In genomic region chr9:79716909-79717835, GRCm38 (mm10) we compare ENCODE assay signal across 8 mouse cellular contexts. TPM values are rescaled to one million over a fixed set of nuclear protein-coding genes. Genes with fewer than 3 reads are reported as not detected.
DNase-seq lines count a peak whose midpoint lies in the region; ATAC-seq and TF ChIP-seq lines count a peak whose summit lies in the region.

No protein-coding gene starts in this region.

- no peak for TF ChIP-seq POLR2A in thymus, adult 2 months (IDR thresholded peaks at IDR 0.05; ENCODE audit: control insufficient read depth, extremely low read depth, insufficient read depth, low read length, poor library complexity)

- 14% methylated on average over 23 of the region's 23 CpGs for WGBS in thymus, adult 2 months
- WGBS in intestine, embryonic 16.5 days: 11% methylated on average over 23 of the region's 23 CpGs
- 11% methylated on average over 23 of the region's 23 CpGs for WGBS in limb, embryonic 10.5 days
- 7% methylated on average over 23 of the region's 23 CpGs for WGBS in midbrain, embryonic 13.5 days

- H3K9ac ChIP-seq in intestine, embryonic 16.5 days (ENCODE audit: low read depth, low read length): peak overlapping the region; percentile 76
- 0 out of 2 replicates have a peak overlapping the region, but pooled peaks have one; percentile 21 for H3K9ac ChIP-seq in midbrain, embryonic 13.5 days (replicated peaks)

- H3K4me2 ChIP-seq in intestine, embryonic 16.5 days (ENCODE audit: low read depth, low read length): peak overlapping the region; percentile 86
- peak overlapping the region; percentile 96 for H3K4me2 ChIP-seq in midbrain, embryonic 13.5 days (replicated peaks)

- no peak overlapping the region for H3K27ac ChIP-seq in thymus, adult 2 months (ENCODE audit: control insufficient read depth, insufficient read depth, low read length)
- peak overlapping the region; percentile 83 for H3K27ac ChIP-seq in intestine, embryonic 16.5 days (ENCODE audit: low read length)
- peak overlapping the region; percentile 87 for H3K27ac ChIP-seq in limb, embryonic 10.5 days
- no peak overlapping the region for H3K27ac ChIP-seq in midbrain, embryonic 13.5 days

- no peak for TF ChIP-seq CTCF in thymus, adult 2 months (IDR thresholded peaks at IDR 0.05; ENCODE audit: borderline replicate concordance, control insufficient read depth, extremely low read depth, insufficient read depth, low read length, poor library complexity)

- peak; percentile 37 for DNase-seq in thymus, adult 2 months
- DNase-seq in thymus, adult 18-20 months: no peak
- peak; percentile 92 for DNase-seq in embryo, embryonic 10.5 days (ENCODE audit: low spot score)
- DNase-seq in limb, embryonic 10.5 days (ENCODE audit: low spot score): peak; percentile 77
- peak; percentile 86 for DNase-seq in testis, postnatal 10 days (ENCODE audit: low spot score)

- H3K9me3 ChIP-seq in intestine, embryonic 16.5 days (ENCODE audit: control insufficient read depth, low read length): no peaks in the 10 kb centered on the region
- no peaks in the 10 kb centered on the region for H3K9me3 ChIP-seq in limb, embryonic 10.5 days (replicated peaks)
- H3K9me3 ChIP-seq in midbrain, embryonic 13.5 days: no peaks in the 10 kb centered on the region

- no peaks in the 10 kb centered on the region for H3K36me3 ChIP-seq in thymus, adult 2 months (ENCODE audit: control insufficient read depth, insufficient read depth, low read length)
- no peaks in the 10 kb centered on the region for H3K36me3 ChIP-seq in intestine, embryonic 16.5 days (ENCODE audit: control insufficient read depth, insufficient read depth, low read length)
- no peaks in the 10 kb centered on the region for H3K36me3 ChIP-seq in limb, embryonic 10.5 days
- no peaks in the 10 kb centered on the region for H3K36me3 ChIP-seq in midbrain, embryonic 13.5 days

- no peak overlapping the region for H3K4me3 ChIP-seq in thymus, adult 2 months (ENCODE audit: control insufficient read depth, insufficient read depth, low read length)
- peak overlapping the region; percentile 64 for H3K4me3 ChIP-seq in intestine, embryonic 16.5 days (ENCODE audit: low read length)
- peak overlapping the region; percentile 63 for H3K4me3 ChIP-seq in limb, embryonic 10.5 days
- peak overlapping the region; percentile 57 for H3K4me3 ChIP-seq in midbrain, embryonic 13.5 days (replicated peaks)

- peak; percentile 46; the same call in 1 of the 2 replicates for ATAC-seq in granulocyte monocyte progenitor cell, adult 5-6 weeks (replicated peaks; ENCODE audit: poor library complexity, severe bottlenecking)
- no peak for ATAC-seq in intestine, embryonic 16.5 days
- ATAC-seq in midbrain, embryonic 13.5 days: peak; percentile 7; the same call in 1 of the 2 replicates

- H3K27me3 ChIP-seq in thymus, adult 2 months (ENCODE audit: control insufficient read depth, insufficient read depth, low read length): peaks cover 9% of the 10 kb centered on the region; the same call in 1 of the 2 replicates
- H3K27me3 ChIP-seq in intestine, embryonic 16.5 days (replicated peaks; ENCODE audit: control insufficient read depth, insufficient read depth, low read length): peaks cover 34% of the 10 kb centered on the region
- peaks cover 45% of the 10 kb centered on the region for H3K27me3 ChIP-seq in limb, embryonic 10.5 days (ENCODE audit: low read depth, poor library complexity, severe bottlenecking)
- H3K27me3 ChIP-seq in midbrain, embryonic 13.5 days: peaks cover 54% of the 10 kb centered on the region

- no peaks in the 10 kb centered on the region for H3K4me1 ChIP-seq in thymus, adult 2 months (replicated peaks; ENCODE audit: control insufficient read depth, insufficient read depth, low read length)
- H3K4me1 ChIP-seq in intestine, embryonic 16.5 days (ENCODE audit: control insufficient read depth, insufficient read depth, low read length): peaks cover 22% of the 10 kb centered on the region
- peaks cover 63% of the 10 kb centered on the region for H3K4me1 ChIP-seq in limb, embryonic 10.5 days
- H3K4me1 ChIP-seq in midbrain, embryonic 13.5 days (replicated peaks): peaks cover 48% of the 10 kb centered on the region

RNA-seq across cellular contexts. Expression of gene Col12a1, which starts 1.5 kb away (rescaled TPM):
- polyA plus RNA-seq in thymus, adult 2 months (2012; rRNA removed): 6.3 and 6.9 TPM in 2 replicates
- not detected in 2 replicates for total RNA-seq in granulocyte monocyte progenitor cell, adult 5-6 weeks (2014; fragmentation: Nextera tagmentation)
- total RNA-seq in granulocyte monocyte progenitor cell, adult 5-6 weeks (2017): not detected in 2 replicates
- polyA plus RNA-seq in intestine, embryonic 16.5 days (2015; fragmentation: Nextera tagmentation; extraction: Ambion mirVana): 25.4 and 25.9 TPM in 2 replicates
- polyA plus RNA-seq in limb, embryonic 10.5 days (2016; fragmentation: Nextera tagmentation; extraction: Ambion mirVana): 4.8 and 12.4 TPM in 2 replicates
- polyA plus RNA-seq in midbrain, embryonic 13.5 days (2015; fragmentation: Nextera tagmentation; extraction: Ambion mirVana): 3.0 and 4.1 TPM in 2 replicates

RNA-seq across cellular contexts. Expression of gene Cox7a2, which starts 42.5 kb away (rescaled TPM):
- polyA plus RNA-seq in thymus, adult 2 months (2012; rRNA removed): 146 and 213 TPM in 2 replicates
- 515 and 743 TPM in 2 replicates for total RNA-seq in granulocyte monocyte progenitor cell, adult 5-6 weeks (2014; fragmentation: Nextera tagmentation)
- 166 and 202 TPM in 2 replicates for total RNA-seq in granulocyte monocyte progenitor cell, adult 5-6 weeks (2017)
- polyA plus RNA-seq in intestine, embryonic 16.5 days (2015; fragmentation: Nextera tagmentation; extraction: Ambion mirVana): 950 and 971 TPM in 2 replicates
- 670 and 730 TPM in 2 replicates for polyA plus RNA-seq in limb, embryonic 10.5 days (2016; fragmentation: Nextera tagmentation; extraction: Ambion mirVana)
- polyA plus RNA-seq in midbrain, embryonic 13.5 days (2015; fragmentation: Nextera tagmentation; extraction: Ambion mirVana): 773 and 803 TPM in 2 replicates

Comparison
In these comparisons a context has a peak if more than half of its experiments do, and no peak if none do; other contexts are left out.
1. DNase-seq: peak in thymus, adult 2 months (single experiment), embryo, embryonic 10.5 days (single experiment), limb, embryonic 10.5 days (single experiment) and testis, postnatal 10 days (single experiment); none in thymus, adult 18-20 months (0 of 2).
2. H3K27ac ChIP-seq: peak in intestine, embryonic 16.5 days (single experiment) and limb, embryonic 10.5 days (single experiment); none in thymus, adult 2 months (single experiment) and midbrain, embryonic 13.5 days (single experiment).